Mouse (Mus musculus) heart, postnatal 0 days (tissue): ENCODE data around the gene Abcb11. TPM values are rescaled to one million over a fixed set of nuclear protein-coding genes. Genes with fewer than 3 reads are reported as not detected.

Experiments used
- ATAC-seq: fragments of 200-750 bp; cut with Nextera tagmentation; 2 replicates; pipeline ENCODE4 v1.8.0; 2017; ENCODE audit warnings: low read depth, moderate number of reproducible peaks, moderate library complexity; ENCODE audit not compliant: insufficient read depth
- DNase-seq: peaks from one replicate; pipeline ENCODE4 v3.0.0-alpha.2; 2016; ENCODE audit warnings: low spot score
- H3K27ac ChIP-seq: fragments of 300-500 bp; sonication (generic); 2 replicates; pipeline ENCODE4 v1.5.1; 2014; ENCODE audit warnings: low read depth, mild to moderate bottlenecking
- H3K27me3 ChIP-seq: fragments of 300-500 bp; sonication (generic); 2 replicates; pipeline ENCODE4 v1.6.1; 2014; ENCODE audit warnings: low read length, mixed read lengths; ENCODE audit not compliant: control insufficient read depth, insufficient read depth
- H3K36me3 ChIP-seq: fragments of 300-500 bp; sonication (generic); replicated peaks from 2 replicates; pipeline ENCODE4 v1.6.1; 2014; ENCODE audit warnings: low read length, mixed read lengths; ENCODE audit not compliant: control insufficient read depth, insufficient read depth
- H3K4me1 ChIP-seq: fragments of 300-500 bp; sonication (generic); 2 replicates; pipeline ENCODE4 v1.6.1; 2014; ENCODE audit warnings: antibody characterized with exemption; ENCODE audit not compliant: control insufficient read depth, insufficient read depth
- H3K4me2 ChIP-seq: fragments of 300-500 bp; sonication (generic); 2 replicates; pipeline ENCODE4 v1.6.1; 2014; ENCODE audit warnings: low read depth, mild to moderate bottlenecking, low read length, moderate library complexity
- H3K4me3 ChIP-seq: fragments of 300-500 bp; sonication (generic); 2 replicates; pipeline ENCODE4 v1.5.1; 2014; ENCODE audit warnings: low read depth, low read length
- H3K9ac ChIP-seq: fragments of 300-500 bp; sonication (generic); replicated peaks from 2 replicates; pipeline ENCODE4 v1.6.1; 2014; ENCODE audit warnings: low read depth, low read length, mixed read lengths
- H3K9me3 ChIP-seq: fragments of 300-500 bp; sonication (generic); replicated peaks from 2 replicates; pipeline ENCODE4 v1.6.1; 2016; ENCODE audit warnings: low read length; ENCODE audit not compliant: control insufficient read depth
- CTCF ChIP-seq: IDR thresholded peaks from 2 replicates; pipeline ENCODE4 v1.5.1; 2016; ENCODE audit warnings: antibody characterized with exemption, control low read depth, low read depth
- EP300 ChIP-seq: IDR thresholded peaks from 2 replicates; pipeline ENCODE4 v1.6.1; 2016; ENCODE audit warnings: antibody characterized with exemption, low read depth
- WGBS: fragments of 180-500 bp; shearing (Covaris S2); extraction: QIAGEN DNeasy Blood & Tissue Kit; methylation state at CpG from one replicate; pipeline ENCODE4 v1.1.7; 2014; 5-methylcytosine and 5-hydroxymethylcytosine counted together
- polyA plus RNA-seq: library from polyadenylated mRNA; unstranded; fragments of >200 nt; fragmentation: Nextera tagmentation; extraction: Ambion mirVana; gene quantifications from 2 replicates; pipeline ENCODE4 v1.2.1, GENCODE M21; 2015
- total RNA-seq: library from RNA; depleted of rRNA; stranded (reverse); fragments of >200 nt; gene quantifications from 2 replicates; pipeline ENCODE4 v1.2.3, GENCODE M21; 2014; ENCODE audit warnings: low replicate concordance; rRNA removed

Abcb11 gene
- not detected in 2 replicates for total RNA-seq
- not detected in 2 replicates for polyA plus RNA-seq

DNA sequence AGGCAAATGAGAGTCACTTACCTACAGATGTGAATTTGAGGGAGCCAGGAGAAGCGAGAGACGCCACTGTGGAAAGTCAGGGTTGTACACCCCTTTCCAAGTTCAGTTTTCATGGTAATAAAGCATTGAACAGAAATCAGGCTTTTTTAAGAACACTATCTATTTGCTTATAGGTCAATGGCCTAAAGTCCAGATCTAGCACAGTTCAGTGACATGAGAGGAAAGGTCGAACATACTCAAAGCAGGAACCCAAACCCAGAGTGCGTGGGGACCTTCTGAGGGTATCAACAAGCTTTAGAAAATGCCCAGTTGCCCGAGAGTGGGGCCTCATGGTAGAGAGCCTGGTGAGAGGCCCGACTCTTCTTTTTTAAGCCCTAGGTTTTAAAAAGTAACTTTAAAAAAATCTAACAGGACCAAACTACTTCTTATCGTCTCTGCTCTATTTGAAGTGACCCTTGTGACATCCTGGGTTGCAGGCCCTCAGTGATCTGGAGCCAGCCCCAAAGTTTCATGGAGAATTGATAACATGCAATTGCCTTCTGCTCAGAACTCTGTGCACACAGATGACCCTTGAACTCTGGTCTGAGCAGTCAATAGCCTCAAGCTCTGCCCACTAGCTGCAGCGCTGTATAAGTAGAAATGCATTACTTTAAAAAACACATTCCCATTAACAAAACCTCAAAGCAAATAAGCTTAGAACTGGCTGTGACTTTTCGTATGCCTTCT lies at the start of gene Abcb11:
TSS of gene Abcb11 (minus strand) at position 121 of the 726 bp plus-strand sequence.
- WGBS = 76% methylated on average over 9 of the region's 9 CpGs
- no peak within 1 kb of the TSS for H3K4me2 ChIP-seq
- H3K4me1 ChIP-seq = no peaks in the 10 kb centered on the region
- no peak within 1 kb of the TSS for H3K27ac ChIP-seq
- DNase-seq (no peak), ATAC-seq (no peak)
- no peaks in the 10 kb centered on the region for H3K36me3 ChIP-seq
- no peaks in the 10 kb centered on the region for H3K27me3 ChIP-seq
- H3K9me3 ChIP-seq = no peaks in the 10 kb centered on the region
- no peak within 1 kb of the TSS for H3K9ac ChIP-seq
- TF ChIP-seq EP300 (no peak), CTCF (no peak)
- no peak within 1 kb of the TSS for H3K4me3 ChIP-seq

DNA sequence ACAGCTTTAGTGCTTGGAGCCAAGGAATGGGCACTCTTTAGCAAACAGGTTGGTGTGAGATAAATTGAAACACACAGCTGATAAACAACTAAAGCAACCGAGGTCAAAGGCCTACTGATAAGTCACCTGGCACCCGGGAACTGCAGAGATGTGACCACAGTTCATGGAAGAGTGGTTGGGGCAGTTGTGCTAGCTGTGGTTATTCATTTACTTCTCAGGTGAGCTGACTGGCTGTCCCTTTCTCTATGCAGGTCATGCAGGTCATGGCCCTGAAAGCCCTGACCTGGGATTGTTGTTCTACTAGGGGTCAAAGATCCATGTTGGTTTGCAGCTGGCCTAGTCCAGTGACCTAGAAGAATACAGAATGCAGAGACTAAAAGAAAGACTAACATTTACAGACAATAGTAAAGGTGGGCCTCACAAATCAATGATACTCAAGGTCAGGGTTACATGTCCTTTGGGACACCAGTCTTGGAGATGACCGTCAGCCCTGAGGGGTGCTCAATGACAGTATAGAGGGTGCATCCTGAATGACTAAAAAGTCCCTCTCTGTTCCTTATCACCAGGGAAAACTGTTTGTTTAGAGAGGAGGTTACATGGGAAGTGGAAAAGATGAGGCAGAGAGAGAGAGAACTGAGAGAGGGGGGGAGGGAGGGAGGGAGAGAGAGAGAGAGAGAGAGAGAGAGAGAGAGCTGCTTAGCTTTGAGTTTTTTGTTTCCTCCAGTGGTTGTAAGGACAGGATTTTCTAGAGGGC lies 43.9 kb upstream of the Abcb11 start:
- 58% methylated on average over 3 of the region's 3 CpGs for WGBS

DNA sequence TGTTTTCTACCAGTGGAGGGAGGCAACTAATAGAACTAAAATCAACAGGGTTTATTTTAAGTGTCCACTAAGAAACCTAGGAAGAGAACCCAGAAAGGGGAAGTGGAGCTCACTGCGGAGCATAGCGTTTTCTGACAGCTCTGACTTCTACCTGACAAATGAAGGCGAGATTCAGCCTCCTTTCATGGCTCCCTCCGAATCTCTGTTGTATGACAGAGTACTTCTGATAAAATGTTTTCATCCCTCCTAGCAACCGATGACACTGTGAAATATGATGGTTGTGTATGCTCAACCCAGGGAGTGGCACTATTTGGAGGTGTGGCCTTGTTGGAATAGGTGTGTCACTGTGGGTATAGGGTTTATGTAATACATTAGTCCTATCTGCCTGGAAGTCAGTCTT lies 40.4 kb upstream of the Abcb11 start:
- 73% methylated on average over 5 of the region's 5 CpGs for WGBS
- Histone ChIP-seq H3K9me3 (no peaks in the 10 kb centered on the region), H3K36me3 (no peaks in the 10 kb centered on the region), H3K9ac (no peak overlapping the region), H3K27me3 (no peaks in the 10 kb centered on the region), H3K4me2 (no peak overlapping the region), H3K4me3 (no peak overlapping the region), H3K27ac (no peak overlapping the region), H3K4me1 (no peaks in the 10 kb centered on the region)
- ATAC-seq = no peak
- TF ChIP-seq CTCF = no peak
- no peak for TF ChIP-seq EP300
- DNase-seq = no peak

More for the DNA sequence above, 43.9 kb upstream of the Abcb11 start:
- no peak for ATAC-seq
- H3K36me3 ChIP-seq = no peaks in the 10 kb centered on the region
- no peak overlapping the region for H3K4me2 ChIP-seq
- TF ChIP-seq CTCF = no peak
- TF ChIP-seq EP300 = no peak
- H3K4me3 ChIP-seq = no peak overlapping the region
- no peak overlapping the region for H3K27ac ChIP-seq
- no peak overlapping the region for H3K9ac ChIP-seq
- DNase-seq = no peak
- no peaks in the 10 kb centered on the region for H3K4me1 ChIP-seq
- no peaks in the 10 kb centered on the region for H3K9me3 ChIP-seq
- H3K27me3 ChIP-seq = no peaks in the 10 kb centered on the region

DNA sequence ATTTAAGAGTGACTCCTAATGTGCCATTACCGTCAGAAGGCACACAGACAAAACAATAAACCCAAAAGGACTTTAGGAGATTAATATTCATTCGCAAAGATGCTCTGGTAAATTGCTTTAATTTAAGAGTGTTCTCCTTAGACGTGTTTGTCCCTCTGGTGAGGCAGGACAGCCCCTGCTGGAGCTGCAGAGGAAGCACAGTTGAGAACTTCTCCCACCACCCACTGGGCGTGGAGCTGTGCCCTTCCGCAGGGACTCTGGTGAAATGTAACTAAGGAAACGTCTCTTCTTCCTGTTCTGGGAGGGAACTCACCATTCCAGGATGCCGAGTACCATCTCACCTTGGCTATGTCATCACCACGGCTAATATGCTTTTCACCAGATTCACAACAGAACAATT lies 39.3 kb upstream of the Abcb11 start:
- TF ChIP-seq CTCF (peak; percentile 39), EP300 (no peak)
- no peak for DNase-seq
- WGBS = 41% methylated on average over 8 of the region's 8 CpGs

DNA sequence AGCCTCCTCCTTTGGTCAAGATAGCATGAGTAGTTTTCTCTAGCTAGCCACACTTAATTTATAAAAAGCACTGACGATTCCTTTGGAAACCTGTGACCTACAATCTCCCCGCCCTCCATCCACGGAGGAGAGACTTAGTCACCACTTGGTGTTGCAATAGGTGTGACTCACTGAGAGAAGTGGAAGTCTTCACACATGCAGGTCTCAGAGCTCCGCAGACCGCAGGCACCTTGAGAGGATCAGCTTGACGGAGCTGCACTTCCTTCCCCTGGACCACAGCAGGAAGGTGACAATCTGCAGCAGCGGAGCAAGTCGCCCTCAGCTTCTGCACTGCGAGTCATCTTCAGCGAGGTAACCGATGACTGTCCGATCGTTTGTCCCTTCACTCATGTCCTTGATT lies 37.9 kb upstream of the Abcb11 start, which contains the start of gene Dhrs9:
TSS of gene Dhrs9 (plus strand) at position 165 of the 400 bp plus-strand sequence.
- no peak for ATAC-seq
- no peak within 1 kb of the TSS for H3K9ac ChIP-seq
- H3K4me2 ChIP-seq = no peak within 1 kb of the TSS
- no peaks in the 10 kb centered on the region for H3K4me1 ChIP-seq
- H3K9me3 ChIP-seq = no peaks in the 10 kb centered on the region
- WGBS = 36% methylated on average over 13 of the region's 13 CpGs
- H3K4me3 ChIP-seq = no peak within 1 kb of the TSS
- DNase-seq = no peak
- H3K27ac ChIP-seq = no peak within 1 kb of the TSS
- no peaks in the 10 kb centered on the region for H3K27me3 ChIP-seq
- no peaks in the 10 kb centered on the region for H3K36me3 ChIP-seq
- TF ChIP-seq CTCF (no peak), EP300 (no peak)

More for the DNA sequence above, 39.3 kb upstream of the Abcb11 start:
- no peak for ATAC-seq
- H3K4me2 ChIP-seq = no peak overlapping the region
- H3K36me3 ChIP-seq = no peaks in the 10 kb centered on the region
- no peaks in the 10 kb centered on the region for H3K4me1 ChIP-seq
- no peak overlapping the region for H3K9ac ChIP-seq
- no peak overlapping the region for H3K4me3 ChIP-seq
- no peaks in the 10 kb centered on the region for H3K9me3 ChIP-seq
- no peak overlapping the region for H3K27ac ChIP-seq
- H3K27me3 ChIP-seq = no peaks in the 10 kb centered on the region
